Mouse (Mus musculus): ENCODE data around the gene Sox18.

Sox18 gene

DNA sequence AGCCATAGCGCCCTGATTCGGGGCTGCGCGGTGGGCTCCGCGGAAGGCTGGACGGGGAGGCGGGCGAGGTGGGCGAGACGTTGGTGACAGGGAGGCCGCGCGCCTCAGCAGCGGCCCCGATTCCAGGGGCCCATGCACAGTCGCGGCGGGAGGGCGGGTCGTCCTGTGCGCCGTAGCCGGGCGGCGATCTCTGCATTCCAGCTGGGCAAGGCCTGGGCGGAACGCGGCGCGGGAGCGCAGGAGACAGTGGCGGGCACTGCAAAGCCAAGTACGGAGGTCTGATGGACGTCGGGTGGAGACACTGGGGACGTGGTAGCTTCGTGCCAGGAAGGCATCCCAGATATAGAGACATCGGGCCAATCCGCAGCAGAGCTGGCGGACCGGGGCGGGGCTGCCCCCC is at the start of gene Sox18:
Sox18 (minus strand) TSS at position 315 of the 400 bp plus-strand sequence.
- DNase-seq = peak; percentile 78

DNA sequence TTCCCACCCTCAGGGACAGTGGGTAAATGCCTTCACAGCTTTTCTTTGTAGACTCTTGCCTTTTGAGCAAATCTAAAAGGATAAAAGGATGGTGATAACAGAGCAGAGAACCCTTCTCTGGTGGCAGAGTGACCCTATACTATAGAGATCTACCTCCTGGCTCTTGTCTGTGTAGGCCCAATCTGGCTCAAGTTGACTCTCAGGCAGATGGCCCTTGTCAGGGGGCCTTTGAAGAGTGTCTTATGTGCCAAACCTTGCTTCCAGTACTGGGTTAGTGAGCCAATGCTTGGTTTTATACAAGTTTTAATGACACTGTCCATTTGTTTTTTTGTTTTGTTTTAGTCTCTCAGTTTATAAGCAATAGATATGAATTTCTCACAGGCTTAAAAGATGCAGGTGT is 49.8 kb upstream of the Sox18 start:
- DNase-seq = no peak

GRCm38 (mm10) chr2:181720061-181720460 is 48.6 kb upstream of the Sox18 start:
- no peak for DNase-seq

DNA sequence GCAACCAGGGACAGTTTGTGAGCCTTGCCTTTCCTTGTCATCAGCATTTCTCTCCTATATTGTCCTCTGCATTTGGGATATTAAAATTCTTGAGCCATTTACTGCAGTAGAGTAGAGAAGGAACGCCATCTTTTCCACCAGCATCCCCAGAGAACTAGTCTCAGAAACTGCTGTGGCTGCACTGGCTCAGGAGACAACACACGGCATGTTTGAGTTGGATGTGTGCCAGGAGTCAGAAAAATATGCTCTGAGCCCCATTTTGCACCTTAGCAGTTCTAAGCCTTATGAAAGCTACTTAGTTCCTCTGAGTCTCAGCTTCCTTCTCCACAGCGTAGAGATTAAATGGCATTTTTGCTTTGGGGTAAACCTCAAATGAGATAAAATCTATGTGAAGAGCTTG is 45.6 kb upstream of the Sox18 start:
- DNase-seq = no peak

DNA sequence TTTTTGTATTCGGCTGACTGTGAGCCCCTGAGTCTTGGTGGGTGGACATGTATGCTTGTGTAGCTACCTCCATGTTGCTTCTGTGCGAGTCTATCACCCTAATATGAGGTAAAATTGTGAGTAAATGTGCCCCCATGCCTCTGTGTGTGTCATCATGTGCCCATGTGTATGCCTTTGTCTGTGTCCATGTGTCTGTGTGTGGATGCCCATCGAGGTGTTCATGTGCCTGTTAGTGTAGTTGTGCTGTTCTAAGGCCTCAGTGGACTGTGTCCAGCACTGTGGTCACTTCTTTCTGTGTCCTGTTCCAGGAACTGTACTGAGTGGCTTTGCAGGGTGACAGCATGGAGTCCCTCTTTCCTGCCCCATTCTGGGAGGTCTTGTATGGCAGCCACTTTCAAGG is 43.9 kb upstream of the Sox18 start:
- no peak for DNase-seq

DNA sequence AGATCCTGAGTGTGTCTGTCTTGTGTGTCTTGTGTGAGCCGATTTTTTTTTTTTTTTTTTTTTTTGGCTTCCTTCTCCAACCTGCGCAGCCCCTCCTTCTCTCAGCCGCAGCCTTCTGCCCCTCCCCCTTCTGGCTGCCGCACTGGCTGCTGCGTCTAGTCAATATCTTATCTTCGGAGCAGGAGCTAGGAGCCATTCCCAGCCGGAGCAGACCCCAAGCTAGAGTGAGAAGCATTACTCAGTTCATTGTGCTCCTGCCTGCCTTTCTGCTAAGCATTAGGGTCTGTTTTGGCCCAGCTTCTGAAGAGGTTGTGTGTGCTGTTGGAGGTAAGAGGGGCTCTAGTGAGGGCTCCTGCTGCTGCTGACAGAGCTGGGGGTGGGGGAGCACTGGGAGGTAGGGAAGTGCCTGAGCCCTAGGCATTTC is 43.5 kb upstream of the Sox18 start, which contains the start of gene Oprl1:
Oprl1 (plus strand) TSS at position 114 of the 424 bp plus-strand sequence.
- DNase-seq = no peak

DNA sequence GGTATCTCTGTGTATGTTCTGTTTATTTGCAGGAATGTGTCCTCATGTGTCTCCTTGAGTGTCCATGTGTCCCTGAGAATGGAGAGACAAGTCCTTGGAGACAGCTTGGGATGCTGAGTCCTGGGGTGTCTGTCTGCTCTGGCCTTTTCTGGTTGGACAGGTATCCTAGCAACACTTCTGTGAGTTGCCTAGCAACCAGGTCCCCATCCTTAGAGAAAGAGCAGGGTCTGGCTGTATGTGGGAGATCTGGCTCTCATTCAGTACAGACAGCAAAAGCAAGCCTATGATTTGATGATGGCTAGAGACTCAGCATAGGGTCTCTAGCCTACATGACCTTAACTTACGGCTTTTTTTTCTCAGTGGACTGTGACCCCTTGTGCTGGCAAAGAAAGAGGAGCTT is 42.3 kb upstream of the Sox18 start:
- DNase-seq = no peak

GRCm38 (mm10) chr2:181706668-181707067 is 35.2 kb upstream of the Sox18 start:
- DNase-seq = peak; percentile 28

- no peak for DNase-seq
These were observed 26.8 kb upstream of the Sox18 start, which contains the start of gene Lkaaear1 for GRCm38 (mm10) chr2:181698241-181698640. Gene Lkaaear1, minus strand, starts transcription at chr2:181698442.

GRCm38 (mm10) chr2:181696801-181697420 is 25.5 kb upstream of the Sox18 start:
- DNase-seq = no peak

- DNase-seq = no peak
These were observed 24.3 kb upstream of the Sox18 start for GRCm38 (mm10) chr2:181695776-181696175.

GRCm38 (mm10) chr2:181694581-181694980 is 23.1 kb upstream of the Sox18 start:
- DNase-seq = no peak

- DNase-seq = peak; percentile 86
These were observed 22.2 kb upstream of the Sox18 start, which contains the start of gene Rgs19 for GRCm38 (mm10) chr2:181693339-181694280. Gene Rgs19, minus strand, starts transcription at chr2:181693977.

- no peak for DNase-seq
These were observed 20.9 kb upstream of the Sox18 start for GRCm38 (mm10) chr2:181692304-181692703.

DNA sequence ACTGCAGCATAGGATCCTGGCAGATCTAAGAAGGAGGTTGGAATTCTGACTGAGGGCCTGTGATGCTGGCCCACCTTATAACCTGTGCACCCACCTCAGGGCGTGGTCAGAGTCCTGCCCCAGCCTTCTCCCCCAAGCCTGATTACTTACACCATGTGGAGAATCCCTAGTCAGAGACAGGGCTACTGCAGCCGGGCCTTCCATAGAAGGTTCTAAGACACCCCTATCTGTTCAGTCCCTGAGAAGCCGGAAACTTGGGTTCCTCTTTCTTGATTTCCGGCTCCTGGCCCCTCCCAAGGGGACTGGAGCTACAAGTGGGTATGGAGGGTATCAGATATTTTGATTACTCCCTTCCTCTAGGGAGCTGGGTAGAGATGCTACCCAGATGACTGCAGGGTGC is 20.1 kb upstream of the Sox18 start:
- DNase-seq = no peak

DNA sequence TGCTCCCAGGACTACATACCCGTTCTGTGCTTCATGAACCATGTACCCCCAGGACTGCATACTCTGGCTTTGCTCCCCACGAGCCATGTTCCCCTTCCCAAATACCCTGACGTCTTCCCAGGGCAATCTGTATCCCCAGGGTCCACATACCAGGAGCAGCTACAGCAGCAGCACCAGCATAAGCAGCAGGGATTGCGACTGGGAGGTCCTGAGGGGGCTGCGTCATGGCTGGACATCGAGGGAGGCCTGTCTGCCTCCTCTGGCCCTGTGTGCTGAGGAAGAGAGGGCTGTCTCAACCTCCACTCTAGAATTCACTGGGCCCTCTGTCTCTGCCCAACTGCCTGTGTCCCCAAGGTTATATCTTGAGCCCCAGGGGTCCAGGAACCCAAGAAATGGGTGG is 19.6 kb upstream of the Sox18 start:
- no peak for DNase-seq

DNA sequence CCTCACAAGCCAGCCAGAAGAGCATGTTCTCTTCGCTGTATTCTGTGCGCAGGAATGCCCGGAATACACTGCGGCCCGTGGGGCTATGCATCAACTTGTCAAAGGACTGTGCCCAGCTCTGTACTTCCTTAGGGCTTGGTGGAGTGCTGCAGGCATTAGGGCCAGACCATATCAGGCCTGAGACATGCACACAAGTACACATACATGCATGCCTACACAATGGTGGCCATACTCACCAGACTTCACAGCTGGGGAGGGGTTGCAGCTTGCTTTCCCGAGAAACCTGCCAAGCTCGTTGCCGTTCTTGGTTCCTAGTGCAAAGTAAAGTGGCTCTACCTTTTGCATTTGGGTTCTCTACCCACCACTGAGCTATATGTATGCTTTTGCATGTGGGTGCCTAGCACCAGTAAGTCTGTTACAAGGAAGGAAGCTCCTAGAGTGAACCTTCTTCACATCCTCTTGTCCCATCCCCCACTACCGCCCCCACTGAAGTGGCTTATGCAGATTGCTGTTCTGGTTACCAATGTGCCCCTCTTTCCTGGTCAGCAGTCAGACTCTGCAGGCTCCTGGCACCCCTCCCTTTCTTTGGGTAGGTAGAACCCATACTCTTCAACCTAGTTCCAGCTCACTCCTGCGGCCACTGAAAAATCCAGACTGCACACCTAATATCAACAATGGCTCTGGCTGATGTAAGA is 18.2 kb upstream of the Sox18 start:
- no peak for DNase-seq

DNA sequence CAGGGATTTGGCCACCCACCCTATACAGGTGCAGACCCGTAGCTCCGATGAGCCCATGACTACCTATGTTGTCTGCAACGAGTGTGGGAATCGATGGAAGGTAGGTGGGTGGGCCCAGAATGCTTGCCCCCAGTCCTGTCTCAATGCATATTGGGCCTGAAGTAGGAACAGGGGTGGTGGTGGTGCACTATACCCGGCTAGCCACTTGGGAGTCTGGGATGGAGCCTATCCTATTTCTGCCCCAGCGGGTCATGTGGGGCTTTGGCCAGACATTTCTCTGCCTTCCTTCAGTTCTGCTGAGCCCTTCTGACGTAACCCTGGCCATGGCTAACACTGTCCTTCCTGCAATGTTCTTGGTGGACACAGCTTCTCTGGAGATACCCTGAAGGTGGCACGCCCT is 16.1 kb upstream of the Sox18 start:
- DNase-seq = no peak

DNA sequence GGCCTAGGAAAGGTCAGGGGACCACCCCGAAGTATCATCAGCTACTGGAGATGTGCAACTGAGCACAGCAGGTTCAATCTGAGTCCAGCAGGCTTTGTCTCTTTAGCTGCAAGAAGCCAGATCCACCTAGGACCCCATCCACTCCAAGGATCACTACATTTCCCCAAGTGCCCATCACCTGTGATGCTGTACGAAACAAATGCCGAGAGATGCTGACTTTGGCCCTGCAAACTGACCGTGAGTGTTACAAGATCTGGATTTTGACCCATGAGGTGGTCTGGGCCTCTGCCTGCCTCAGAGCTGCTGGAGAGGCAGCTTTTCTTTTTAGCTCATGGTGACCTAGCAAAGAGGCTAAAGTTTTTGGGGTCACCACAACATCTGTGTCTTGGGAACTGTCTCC is 14.2 kb upstream of the Sox18 start:
- DNase-seq = no peak

GRCm38 (mm10) chr2:181684713-181685112 is 13.3 kb upstream of the Sox18 start:
- no peak for DNase-seq

DNA sequence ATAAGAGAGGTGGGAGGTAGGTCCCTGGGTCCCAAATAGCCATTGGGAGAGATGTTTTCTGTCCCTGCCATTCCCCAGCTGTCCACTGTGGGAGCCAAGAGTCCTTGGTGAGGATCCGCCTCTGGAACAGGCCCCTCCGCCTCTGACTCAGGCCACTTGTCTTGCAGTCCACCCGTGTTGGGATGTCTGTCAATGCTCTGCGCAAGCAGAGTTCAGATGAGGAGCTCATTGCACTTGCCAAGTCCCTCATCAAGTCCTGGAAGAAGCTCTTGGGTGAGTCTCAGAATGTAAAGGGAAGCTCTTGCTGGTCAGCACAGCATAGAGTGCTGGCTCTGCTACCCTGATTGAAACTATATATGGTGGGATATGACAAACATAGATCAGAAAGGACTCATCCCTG is 11.9 kb upstream of the Sox18 start:
- DNase-seq = no peak

- no peak for DNase-seq
These were observed 10.5 kb upstream of the Sox18 start for GRCm38 (mm10) chr2:181681978-181682377.

GRCm38 (mm10) chr2:181680716-181681117 is 9.3 kb upstream of the Sox18 start:
- DNase-seq = no peak
